Mouse (Mus musculus): ENCODE measurements around the gene Rbms1.

GRCm38 (mm10) chr2:60710317-60710716 is 252.7 kb downstream of the Rbms1 start:
- TF ChIP-seq CTCF (IDR thresholded peaks at IDR 0.05; ENCODE audit: insufficient read depth, low read length) (no peak), POLR2A (IDR thresholded peaks at IDR 0.05; ENCODE audit: borderline replicate concordance, extremely low read depth, low read depth, low read length) (no peak)
